Mouse (Mus musculus) liver, embryonic 14.5 days (tissue): ENCODE results near the gene Unk. TPM values are rescaled to one million over a fixed set of nuclear protein-coding genes. Genes with fewer than 3 reads are reported as not detected.
A peak's percentile ranks its signal among the peaks of the same experiment; 100 is the strongest.
"Not testable (repeated sequence)": the region's sequence is repeated elsewhere in the genome, so short reads cannot be mapped to it uniquely, and the experiment has no call there.

Experiments used
- ATAC-seq: fragments of 200-750 bp; cut with Nextera tagmentation; 2 replicates; pipeline ENCODE4 v1.8.0; 2017; ENCODE audit warnings: moderate number of reproducible peaks, mild to moderate bottlenecking, moderate library complexity; ENCODE audit not compliant: insufficient read depth
- DNase-seq, 3 experiments: peaks; one replicate each; pipeline ENCODE4 v3.0.0-alpha.2; 2012 to 2013; ENCODE audit warnings: low read depth in 3 of 3, low spot score in 3 of 3
- H3K27ac ChIP-seq: fragments of 300-500 bp; sonication (generic); 2 replicates; pipeline ENCODE4 v1.5.1; 2014; ENCODE audit warnings: moderate library complexity, mild to moderate bottlenecking, control low read depth, inconsistent platforms
- H3K27me3 ChIP-seq: fragments of 300-500 bp; sonication (generic); 2 replicates; pipeline ENCODE4 v1.6.1; 2014; ENCODE audit warnings: mild to moderate bottlenecking, low read length, moderate library complexity; ENCODE audit not compliant: control insufficient read depth, insufficient read depth
- H3K36me3 ChIP-seq: fragments of 300-500 bp; sonication (generic); replicated peaks from 2 replicates; pipeline ENCODE4 v1.6.1; 2014; ENCODE audit warnings: low read depth; ENCODE audit not compliant: control insufficient read depth, insufficient read depth
- H3K4me1 ChIP-seq, 2 experiments: fragments of 200-500 bp in 1 of 2; fragments of 300-500 bp in 1 of 2; sonication (generic) in 1 of 2; replicated peaks; 2 replicates each; pipeline ENCODE4 v1.6.1; 2012 to 2014; ENCODE audit warnings: antibody characterized with exemption in 1 of 2, inconsistent platforms in 1 of 2, low read length in 1 of 2; ENCODE audit not compliant: control insufficient read depth in 2 of 2, insufficient read depth in 2 of 2
- H3K4me2 ChIP-seq: fragments of 300-500 bp; sonication (generic); 2 replicates; pipeline ENCODE4 v1.6.1; 2014; ENCODE audit warnings: low read depth, mild to moderate bottlenecking, control low read depth, moderate library complexity
- H3K4me3 ChIP-seq, 2 experiments: fragments of 200-500 bp in 1 of 2; fragments of 300-500 bp in 1 of 2; sonication (generic) in 1 of 2; 2 replicates each; pipeline ENCODE4 v1.5.1; 2012 to 2014; ENCODE audit warnings: low read depth in 2 of 2, low read length in 2 of 2, mild to moderate bottlenecking in 2 of 2, control low read depth in 1 of 2, inconsistent platforms in 1 of 2, moderate library complexity in 1 of 2; ENCODE audit not compliant: insufficient read depth in 1 of 2
- H3K9ac ChIP-seq: fragments of 300-500 bp; sonication (generic); replicated peaks from 2 replicates; pipeline ENCODE4 v1.6.1; 2014; ENCODE audit warnings: mild to moderate bottlenecking, control low read depth, moderate library complexity
- H3K9me3 ChIP-seq: fragments of 300-500 bp; sonication (generic); 2 replicates; pipeline ENCODE4 v1.6.1; 2016; ENCODE audit warnings: low read length, mixed read lengths; ENCODE audit not compliant: control insufficient read depth
- CTCF ChIP-seq: IDR thresholded peaks from 2 replicates; pipeline ENCODE4 v1.5.1; 2016; ENCODE audit warnings: antibody characterized with exemption, low read depth, control low read depth
- EP300 ChIP-seq: IDR thresholded peaks from 2 replicates; pipeline ENCODE4 v1.6.1; 2016; ENCODE audit warnings: antibody characterized with exemption, low read depth
- WGBS: fragments of 180-500 bp; shearing (Covaris S2); extraction: QIAGEN DNeasy Blood & Tissue Kit; methylation state at CpG from one replicate; pipeline ENCODE4 v1.1.7; 2014; ENCODE audit not compliant: insufficient replicate concordance; 5-methylcytosine and 5-hydroxymethylcytosine counted together
- polyA plus RNA-seq, 2 experiments: library from polyadenylated mRNA; depleted of rRNA in 1 of 2; stranded (reverse) in 1 of 2; unstranded in 1 of 2; fragments of >200 nt; fragmentation: Nextera tagmentation in 1 of 2; extraction: Ambion mirVana in 1 of 2; gene quantifications; 2 replicates each; pipeline versions ENCODE4 v1.2.1 to v1.2.3; 2012 to 2014

Gene Unk
- polyA plus RNA-seq, 2 experiments, result 6.4 to 12.1 TPM

DNA sequence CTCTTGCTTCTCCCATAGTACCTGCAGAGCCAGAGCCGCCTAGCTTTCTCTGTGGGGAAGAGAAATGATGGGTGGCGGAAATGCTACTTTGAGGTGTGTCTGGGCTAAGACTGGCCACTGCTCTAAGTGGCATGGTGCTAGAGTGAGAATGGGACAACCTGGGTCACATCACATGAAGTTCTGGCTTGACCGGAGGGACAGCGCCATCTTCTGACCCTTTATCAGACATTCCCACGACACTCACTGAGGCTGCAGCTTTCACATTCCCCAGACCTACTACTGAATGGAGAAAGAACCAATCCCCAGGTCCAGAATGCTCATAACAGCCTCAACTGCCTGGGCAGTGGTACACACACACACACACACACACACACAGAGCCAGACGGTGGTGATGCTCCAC is 12.0 kb upstream of the Unk start:
- Histone ChIP-seq H3K4me2 (no peak overlapping the region), H3K9ac (no peak overlapping the region), H3K27ac (no peak overlapping the region), H3K27me3 (no peaks in the 10 kb centered on the region; the same call in 1 of the 2 replicates), H3K4me3 (no peak overlapping the region), H3K4me1 (peaks cover 3 to 4% of the 10 kb centered on the region in 2 experiments; a peak in 3 of 4 replicates), H3K36me3 (peaks cover 16% of the 10 kb centered on the region), H3K9me3 (no peaks in the 10 kb centered on the region)
- DNase-seq (no peak), ATAC-seq (no peak)
- WGBS, result 31% methylated on average over 6 of the region's 6 CpGs
- TF ChIP-seq CTCF, result peak; percentile 78
- no peak for TF ChIP-seq EP300

DNA sequence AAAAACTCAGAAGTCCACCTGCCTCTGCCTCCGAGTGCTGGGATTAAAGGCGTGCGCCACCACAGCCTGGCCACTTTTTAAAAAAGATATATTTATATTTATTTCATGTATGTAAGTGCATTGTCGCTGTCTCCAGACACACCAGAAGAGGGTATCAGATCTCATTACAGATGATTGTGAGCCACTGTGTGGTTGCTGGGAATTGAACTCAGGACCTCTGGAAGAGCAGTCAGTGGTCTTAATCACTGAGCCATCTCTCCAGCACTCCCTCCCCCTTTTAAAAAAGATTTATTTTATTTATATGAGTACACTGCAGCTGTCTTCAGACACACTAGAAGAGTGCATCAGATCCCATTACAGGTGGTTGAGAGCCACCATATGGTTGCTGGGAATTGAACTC is 11.3 kb upstream of the Unk start:
- peaks cover 20% of the 10 kb centered on the region for H3K36me3 ChIP-seq
- WGBS, result 85% methylated on average over 4 of the region's 4 CpGs
- not testable (repeated sequence) for H3K9ac ChIP-seq, ATAC-seq, H3K27me3 ChIP-seq, H3K27ac ChIP-seq, H3K9me3 ChIP-seq, H3K4me2 ChIP-seq, H3K4me3 ChIP-seq, H3K4me1 ChIP-seq, DNase-seq

DNA sequence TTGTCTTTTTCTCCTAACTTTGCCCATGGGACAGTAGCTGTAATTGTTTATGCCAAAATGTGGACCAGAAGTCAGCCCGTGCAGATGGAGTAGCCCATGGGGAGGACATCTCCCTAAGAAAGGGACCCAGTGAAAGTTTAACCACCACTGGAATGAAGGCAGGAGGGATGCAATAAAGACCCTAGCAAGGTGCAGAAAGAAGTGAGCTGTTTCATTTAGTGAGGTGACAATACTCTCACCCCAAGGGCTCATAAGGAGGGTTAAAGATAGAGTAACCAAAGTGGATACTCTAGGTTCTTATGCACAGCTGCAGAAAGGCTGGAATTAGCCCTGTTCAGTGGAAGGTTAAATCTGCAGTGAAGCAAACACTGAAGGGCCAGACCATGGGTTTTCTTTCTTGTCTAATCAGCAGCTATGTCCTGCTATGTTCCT is 10.7 kb upstream of the Unk start:
- Histone ChIP-seq H3K4me2 (no peak overlapping the region), H3K4me3 (no peak overlapping the region), H3K27ac (no peak overlapping the region), H3K9ac (no peak overlapping the region), H3K4me1 (peaks cover 3 to 4% of the 10 kb centered on the region in 2 experiments; a peak in 3 of 4 replicates), H3K36me3 (peaks cover 20% of the 10 kb centered on the region), H3K9me3 (no peaks in the 10 kb centered on the region), H3K27me3 (no peaks in the 10 kb centered on the region; the same call in 1 of the 2 replicates)
- ATAC-seq (no peak), DNase-seq (no peak)
- 87% methylated on average over 1 of the region's 1 CpGs for WGBS
- TF ChIP-seq CTCF (no peak), EP300 (no peak)

DNA sequence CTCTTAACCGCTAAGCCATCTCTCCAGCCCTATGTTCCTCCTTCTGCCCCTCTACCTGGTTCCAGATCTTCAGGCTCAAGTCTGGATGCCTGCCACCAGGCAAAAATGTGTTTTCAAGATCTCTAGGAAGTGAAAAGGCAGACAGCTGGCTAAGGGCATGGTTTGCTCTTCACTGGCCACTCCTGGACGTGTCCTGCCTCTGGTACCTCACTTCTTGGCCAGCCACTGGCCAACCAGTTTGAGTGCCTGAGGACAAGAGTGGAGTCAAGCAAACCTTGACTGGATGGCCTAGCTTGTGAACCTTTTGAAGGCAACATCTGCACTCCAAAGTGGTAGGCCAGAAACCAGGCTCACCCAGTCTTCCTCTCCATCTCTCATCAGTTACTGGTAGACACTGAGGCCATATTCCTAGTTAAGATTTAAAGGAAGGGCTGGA is 10.1 kb upstream of the Unk start:
- Histone ChIP-seq H3K36me3 (peaks cover 20% of the 10 kb centered on the region), H3K9me3 (no peaks in the 10 kb centered on the region), H3K27ac (no peak overlapping the region), H3K4me1 (peaks cover 2 to 4% of the 10 kb centered on the region in 2 experiments; a peak in 3 of 4 replicates), H3K4me3 (no peak overlapping the region), H3K9ac (no peak overlapping the region), H3K4me2 (no peak overlapping the region), H3K27me3 (no peaks in the 10 kb centered on the region)
- TF ChIP-seq EP300 (no peak), CTCF (no peak)
- 91% methylated on average over 2 of the region's 2 CpGs for WGBS
- no peak for ATAC-seq
- peak in 1 of 3 experiments; percentile 45 for DNase-seq

DNA sequence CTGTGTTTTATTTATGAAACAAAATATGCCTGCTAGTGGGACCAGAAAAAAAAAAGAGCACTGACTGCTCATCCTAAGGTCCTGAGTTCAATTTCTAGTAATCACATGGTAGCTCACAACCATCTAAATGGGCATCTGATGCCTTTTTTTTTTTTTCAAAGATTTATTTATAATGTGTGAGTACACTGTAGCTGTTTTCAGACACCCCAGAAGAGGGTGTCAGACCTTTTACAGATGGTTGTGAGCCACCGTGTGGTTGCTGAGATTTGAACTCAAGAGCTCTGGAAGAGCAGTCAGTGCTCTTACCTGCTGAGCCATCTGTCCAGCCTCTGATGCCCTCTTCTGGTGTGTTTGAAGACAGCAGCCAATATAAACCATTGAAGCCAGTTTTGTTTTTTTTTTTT is 9.6 kb upstream of the Unk start:
- no peak overlapping the region for H3K27ac ChIP-seq
- no peak overlapping the region for H3K4me2 ChIP-seq
- peak in 1 of 3 experiments; percentile 48 for DNase-seq

More for the DNA sequence above, 9.6 kb upstream of the Unk start:
- Histone ChIP-seq H3K36me3 (peaks cover 20% of the 10 kb centered on the region), H3K9ac (no peak overlapping the region), H3K4me3 (no peak overlapping the region), H3K27me3 (no peaks in the 10 kb centered on the region), H3K4me1 (peaks cover 4 to 6% of the 10 kb centered on the region in 2 experiments; a peak in 3 of 4 replicates), H3K9me3 (no peaks in the 10 kb centered on the region)
- TF ChIP-seq EP300, result no peak
- TF ChIP-seq CTCF, result peak; percentile 42
- no peak for ATAC-seq
- WGBS, result 24% methylated on average over 1 of the region's 1 CpGs
